Mouse (Mus musculus): ENCODE measurements at regions not wholly inside any gene's neighbourhood (a gene's known extent, or its start where the extent isn't known, plus 50 kb on each side); places are given as distances from the start of the nearest gene placed in this dataset.
A peak's percentile ranks its signal among the peaks of the same experiment; 100 is the strongest.
"Not testable (repeated sequence)": the region's sequence is repeated elsewhere in the genome, so short reads cannot be mapped to it uniquely, and the experiment has no call there.

- DNase-seq (ENCODE audit: low read depth, low spot score), result no peak
Measured at GRCm38 (mm10) chr6:13006596-13006995, 63.0 kb upstream of the Tmem106b start.

- no peak for DNase-seq (ENCODE audit: low read depth, low spot score)
Measured at GRCm38 (mm10) chr6:12994701-12995100, 74.9 kb upstream of the Tmem106b start.

- no peak for DNase-seq (ENCODE audit: low read depth, low spot score)
Measured at GRCm38 (mm10) chr6:12993772-12994171, 75.8 kb upstream of the Tmem106b start.

- peak; percentile 27 for DNase-seq (ENCODE audit: low read depth, low spot score)
Measured at GRCm38 (mm10) chr6:12977184-12977897, 92.2 kb upstream of the Tmem106b start.

GRCm38 (mm10) chr6:12971604-12972003 is 98.0 kb upstream of the Tmem106b start:
- no peak for DNase-seq (ENCODE audit: low read depth, low spot score)

- DNase-seq (ENCODE audit: low read depth, low spot score), result no peak
Measured at GRCm38 (mm10) chr6:12967291-12967690, 102.3 kb upstream of the Tmem106b start.

GRCm38 (mm10) chr6:12957797-12958196 is 111.8 kb upstream of the Tmem106b start:
- peak; percentile 65 for DNase-seq (ENCODE audit: low read depth, low spot score)

- no peak for DNase-seq (ENCODE audit: low read depth, low spot score)
Measured at GRCm38 (mm10) chr6:12911610-12912009, 157.9 kb upstream of the Tmem106b start.

- no peak for DNase-seq (ENCODE audit: low read depth, low spot score)
Measured at GRCm38 (mm10) chr6:12892929-12893328, 143.7 kb upstream of the Thsd7a start.

GRCm38 (mm10) chr6:12876947-12877346 is 127.7 kb upstream of the Thsd7a start:
- DNase-seq (ENCODE audit: low read depth, low spot score), result not testable (repeated sequence)

- no peak for DNase-seq (ENCODE audit: low read depth, low spot score)
Measured at GRCm38 (mm10) chr6:12876366-12876765, 127.2 kb upstream of the Thsd7a start.

GRCm38 (mm10) chr6:12868251-12868650 is 119.0 kb upstream of the Thsd7a start:
- no peak for DNase-seq (ENCODE audit: low read depth, low spot score)

- no peak for DNase-seq (ENCODE audit: low read depth, low spot score)
Measured at GRCm38 (mm10) chr6:12852041-12852440, 102.8 kb upstream of the Thsd7a start.

GRCm38 (mm10) chr6:12835079-12835478 is 85.9 kb upstream of the Thsd7a start:
- DNase-seq (ENCODE audit: low read depth, low spot score), result not testable (repeated sequence)

GRCm38 (mm10) chr6:12833358-12833757 is 84.1 kb upstream of the Thsd7a start:
- DNase-seq (ENCODE audit: low read depth, low spot score), result peak; percentile 12

- DNase-seq (ENCODE audit: low read depth, low spot score), result no peak
Measured at GRCm38 (mm10) chr6:12831916-12832315, 82.7 kb upstream of the Thsd7a start.

GRCm38 (mm10) chr6:12831485-12831884 is 82.3 kb upstream of the Thsd7a start:
- DNase-seq (ENCODE audit: low read depth, low spot score), result no peak

GRCm38 (mm10) chr6:12827745-12828144 is 78.5 kb upstream of the Thsd7a start:
- peak; percentile 17 for DNase-seq (ENCODE audit: low read depth, low spot score)

GRCm38 (mm10) chr6:12814972-12815770 is 66.0 kb upstream of the Thsd7a start:
- no peak for DNase-seq (ENCODE audit: low read depth, low spot score)

GRCm38 (mm10) chr6:12813781-12814180 is 64.6 kb upstream of the Thsd7a start:
- DNase-seq (ENCODE audit: low read depth, low spot score), result not testable (repeated sequence)

- no peak for DNase-seq (ENCODE audit: low read depth, low spot score)
Measured at GRCm38 (mm10) chr6:12812467-12812866, 63.3 kb upstream of the Thsd7a start.

GRCm38 (mm10) chr6:12812036-12812435 is 62.8 kb upstream of the Thsd7a start:
- no peak for DNase-seq (ENCODE audit: low read depth, low spot score)

- peak; percentile 16 for DNase-seq (ENCODE audit: low read depth, low spot score)
Measured at GRCm38 (mm10) chr6:12809601-12810000, 60.4 kb upstream of the Thsd7a start.

Measured in brain, adult 2 months (tissue).